Mouse (Mus musculus): ENCODE data around the gene Phtf2. TPM values are rescaled to one million over a fixed set of nuclear protein-coding genes. Genes with fewer than 3 reads are reported as not detected.

Gene Phtf2
- polyA plus RNA-seq, 1 experiment = 39.3 TPM

DNA sequence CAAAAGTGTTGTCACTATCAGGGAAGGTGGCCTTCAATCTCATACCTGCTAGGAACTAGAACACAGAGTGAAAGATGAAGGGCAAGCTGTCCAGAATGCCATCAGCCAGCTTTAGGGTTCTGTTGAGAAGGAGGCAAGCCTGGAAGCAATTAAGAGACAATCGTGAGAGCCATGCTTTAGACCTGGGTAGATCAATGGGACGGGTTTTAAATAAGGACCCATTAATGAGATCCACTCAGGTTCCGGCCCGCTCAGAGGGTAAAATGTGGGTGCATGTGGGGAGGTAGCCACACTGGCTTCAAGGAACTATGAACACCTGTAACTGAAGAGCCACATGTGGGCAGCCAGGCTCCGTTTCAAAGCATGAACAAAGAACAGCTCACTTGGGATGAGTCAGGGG, 128.0 kb downstream of the Phtf2 start:
- Histone ChIP-seq H3K9me3 (replicated peaks; ENCODE audit: control insufficient read depth, insufficient read depth, low read length, poor library complexity, severe bottlenecking) (peaks cover 4% of the 10 kb centered on the region; the same call in 1 of the 2 replicates), H3K27ac (ENCODE audit: insufficient read depth, low read length) (no peak overlapping the region), H3K9ac (ENCODE audit: low read depth, poor library complexity, severe bottlenecking) (no peak overlapping the region), H3K4me1 (ENCODE audit: control insufficient read depth, insufficient read depth, low read length) (no peaks in the 10 kb centered on the region), H3K4me3 (ENCODE audit: low read depth, low read length) (no peak overlapping the region), H3K27me3 (ENCODE audit: control insufficient read depth, insufficient read depth, low read length, poor library complexity, severe bottlenecking) (no peaks in the 10 kb centered on the region), H3K36me3 (ENCODE audit: control insufficient read depth, insufficient read depth, low read length, poor library complexity, severe bottlenecking) (no peaks in the 10 kb centered on the region)
- TF ChIP-seq EP300 (IDR thresholded peaks at IDR 0.05; ENCODE audit: insufficient read depth, low read depth, low read length) (no peak), CTCF (IDR thresholded peaks at IDR 0.05; ENCODE audit: low read depth, low read length) (no peak), POLR2A (IDR thresholded peaks at IDR 0.05; ENCODE audit: insufficient read depth, low read length) (no peak)

- Histone ChIP-seq H3K4me3 (ENCODE audit: low read depth, low read length) (no peak overlapping the region), H3K9me3 (replicated peaks; ENCODE audit: control insufficient read depth, insufficient read depth, low read length, poor library complexity, severe bottlenecking) (peaks cover 4% of the 10 kb centered on the region; the same call in 1 of the 2 replicates), H3K27ac (ENCODE audit: insufficient read depth, low read length) (no peak overlapping the region), H3K27me3 (ENCODE audit: control insufficient read depth, insufficient read depth, low read length, poor library complexity, severe bottlenecking) (no peaks in the 10 kb centered on the region), H3K9ac (ENCODE audit: low read depth, poor library complexity, severe bottlenecking) (no peak overlapping the region), H3K36me3 (ENCODE audit: control insufficient read depth, insufficient read depth, low read length, poor library complexity, severe bottlenecking) (no peaks in the 10 kb centered on the region), H3K4me1 (ENCODE audit: control insufficient read depth, insufficient read depth, low read length) (no peaks in the 10 kb centered on the region)
- TF ChIP-seq CTCF (IDR thresholded peaks at IDR 0.05; ENCODE audit: low read depth, low read length) (no peak), EP300 (IDR thresholded peaks at IDR 0.05; ENCODE audit: insufficient read depth, low read depth, low read length) (no peak), POLR2A (IDR thresholded peaks at IDR 0.05; ENCODE audit: insufficient read depth, low read length) (no peak)
These were observed 128.8 kb downstream of the Phtf2 start for GRCm38 (mm10) chr5:20753096-20753495.

- Histone ChIP-seq H3K36me3 (ENCODE audit: control insufficient read depth, insufficient read depth, low read length, poor library complexity, severe bottlenecking) (no peaks in the 10 kb centered on the region), H3K9me3 (replicated peaks; ENCODE audit: control insufficient read depth, insufficient read depth, low read length, poor library complexity, severe bottlenecking) (peaks cover 4% of the 10 kb centered on the region; the same call in 1 of the 2 replicates), H3K4me3 (ENCODE audit: low read depth, low read length) (no peak overlapping the region), H3K4me1 (ENCODE audit: control insufficient read depth, insufficient read depth, low read length) (no peaks in the 10 kb centered on the region), H3K9ac (ENCODE audit: low read depth, poor library complexity, severe bottlenecking) (no peak overlapping the region), H3K27ac (ENCODE audit: insufficient read depth, low read length) (no peak overlapping the region), H3K27me3 (ENCODE audit: control insufficient read depth, insufficient read depth, low read length, poor library complexity, severe bottlenecking) (no peaks in the 10 kb centered on the region)
- TF ChIP-seq POLR2A (IDR thresholded peaks at IDR 0.05; ENCODE audit: insufficient read depth, low read length) (no peak), CTCF (IDR thresholded peaks at IDR 0.05; ENCODE audit: low read depth, low read length) (no peak), EP300 (IDR thresholded peaks at IDR 0.05; ENCODE audit: insufficient read depth, low read depth, low read length) (no peak)
These were observed 130.2 kb downstream of the Phtf2 start for GRCm38 (mm10) chr5:20751696-20752095.

GRCm38 (mm10) chr5:20751000-20751399, 130.9 kb downstream of the Phtf2 start:
- H3K27ac ChIP-seq (ENCODE audit: insufficient read depth, low read length) = no peak overlapping the region
- H3K4me3 ChIP-seq (ENCODE audit: low read depth, low read length) = no peak overlapping the region
- H3K9ac ChIP-seq (ENCODE audit: low read depth, poor library complexity, severe bottlenecking) = no peak overlapping the region
- peaks cover 4% of the 10 kb centered on the region; the same call in 1 of the 2 replicates for H3K9me3 ChIP-seq (replicated peaks; ENCODE audit: control insufficient read depth, insufficient read depth, low read length, poor library complexity, severe bottlenecking)
- no peaks in the 10 kb centered on the region for H3K27me3 ChIP-seq (ENCODE audit: control insufficient read depth, insufficient read depth, low read length, poor library complexity, severe bottlenecking)
- TF ChIP-seq EP300 (IDR thresholded peaks at IDR 0.05; ENCODE audit: insufficient read depth, low read depth, low read length) = no peak
- no peak for TF ChIP-seq CTCF (IDR thresholded peaks at IDR 0.05; ENCODE audit: low read depth, low read length)
- no peak for TF ChIP-seq POLR2A (IDR thresholded peaks at IDR 0.05; ENCODE audit: insufficient read depth, low read length)
- no peaks in the 10 kb centered on the region for H3K36me3 ChIP-seq (ENCODE audit: control insufficient read depth, insufficient read depth, low read length, poor library complexity, severe bottlenecking)
- no peaks in the 10 kb centered on the region for H3K4me1 ChIP-seq (ENCODE audit: control insufficient read depth, insufficient read depth, low read length)

DNA sequence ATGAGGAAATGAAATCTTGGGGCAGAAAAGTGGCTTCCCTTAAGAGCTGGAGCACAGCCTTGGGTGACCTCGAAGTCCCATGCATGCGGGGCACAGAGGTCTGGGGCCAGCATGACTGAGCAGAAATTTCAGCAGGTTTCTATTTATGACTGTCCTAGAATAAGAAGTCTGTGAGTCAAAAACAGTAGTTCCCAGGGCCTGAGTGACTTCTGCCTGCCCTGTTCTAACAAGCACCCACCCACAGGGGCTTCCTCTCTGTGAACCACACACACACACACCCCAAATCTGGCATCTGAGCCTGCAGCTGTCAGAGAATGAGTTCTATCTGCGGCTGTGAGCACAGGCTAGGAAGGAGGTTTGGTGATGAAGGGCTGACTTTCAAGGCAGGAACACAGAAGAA, 132.4 kb downstream of the Phtf2 start:
- Histone ChIP-seq H3K4me3 (ENCODE audit: low read depth, low read length) (no peak overlapping the region), H3K9ac (ENCODE audit: low read depth, poor library complexity, severe bottlenecking) (no peak overlapping the region), H3K27me3 (ENCODE audit: control insufficient read depth, insufficient read depth, low read length, poor library complexity, severe bottlenecking) (no peaks in the 10 kb centered on the region), H3K36me3 (ENCODE audit: control insufficient read depth, insufficient read depth, low read length, poor library complexity, severe bottlenecking) (no peaks in the 10 kb centered on the region), H3K9me3 (replicated peaks; ENCODE audit: control insufficient read depth, insufficient read depth, low read length, poor library complexity, severe bottlenecking) (no peaks in the 10 kb centered on the region), H3K4me1 (ENCODE audit: control insufficient read depth, insufficient read depth, low read length) (no peaks in the 10 kb centered on the region), H3K27ac (ENCODE audit: insufficient read depth, low read length) (no peak overlapping the region)
- TF ChIP-seq CTCF (IDR thresholded peaks at IDR 0.05; ENCODE audit: low read depth, low read length) (no peak), POLR2A (IDR thresholded peaks at IDR 0.05; ENCODE audit: insufficient read depth, low read length) (no peak), EP300 (IDR thresholded peaks at IDR 0.05; ENCODE audit: insufficient read depth, low read depth, low read length) (no peak)

DNA sequence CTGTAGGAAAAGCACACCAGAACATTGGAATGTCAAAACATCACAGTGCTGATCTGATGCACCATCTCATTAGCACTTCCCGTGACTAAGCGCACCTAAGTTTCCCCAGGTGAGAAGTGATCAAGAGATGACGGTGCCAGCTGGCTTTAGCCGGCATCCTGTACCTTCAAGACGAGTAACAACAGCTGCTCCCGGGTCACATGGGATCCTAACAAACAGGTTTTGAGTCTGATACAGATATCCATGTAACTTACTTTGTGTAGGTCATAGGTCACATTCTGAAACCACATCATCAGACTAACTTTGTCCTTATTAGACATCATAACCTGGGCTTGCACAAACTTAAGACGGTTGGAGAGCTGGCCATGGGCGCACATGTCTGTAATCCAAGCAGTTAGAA, 133.1 kb downstream of the Phtf2 start:
- H3K9me3 ChIP-seq (replicated peaks; ENCODE audit: control insufficient read depth, insufficient read depth, low read length, poor library complexity, severe bottlenecking) = no peaks in the 10 kb centered on the region
- no peak overlapping the region for H3K4me3 ChIP-seq (ENCODE audit: low read depth, low read length)
- H3K27ac ChIP-seq (ENCODE audit: insufficient read depth, low read length) = no peak overlapping the region
- no peaks in the 10 kb centered on the region for H3K36me3 ChIP-seq (ENCODE audit: control insufficient read depth, insufficient read depth, low read length, poor library complexity, severe bottlenecking)
- no peaks in the 10 kb centered on the region for H3K4me1 ChIP-seq (ENCODE audit: control insufficient read depth, insufficient read depth, low read length)
- no peak overlapping the region for H3K9ac ChIP-seq (ENCODE audit: low read depth, poor library complexity, severe bottlenecking)
- H3K27me3 ChIP-seq (ENCODE audit: control insufficient read depth, insufficient read depth, low read length, poor library complexity, severe bottlenecking) = no peaks in the 10 kb centered on the region
- no peak for TF ChIP-seq POLR2A (IDR thresholded peaks at IDR 0.05; ENCODE audit: insufficient read depth, low read length)
- no peak for TF ChIP-seq CTCF (IDR thresholded peaks at IDR 0.05; ENCODE audit: low read depth, low read length)
- TF ChIP-seq EP300 (IDR thresholded peaks at IDR 0.05; ENCODE audit: insufficient read depth, low read depth, low read length) = no peak

All from ES-Bruce4 (cell line).